Mouse (Mus musculus): ENCODE results near the gene Gm2174.

Gm2174 gene

DNA sequence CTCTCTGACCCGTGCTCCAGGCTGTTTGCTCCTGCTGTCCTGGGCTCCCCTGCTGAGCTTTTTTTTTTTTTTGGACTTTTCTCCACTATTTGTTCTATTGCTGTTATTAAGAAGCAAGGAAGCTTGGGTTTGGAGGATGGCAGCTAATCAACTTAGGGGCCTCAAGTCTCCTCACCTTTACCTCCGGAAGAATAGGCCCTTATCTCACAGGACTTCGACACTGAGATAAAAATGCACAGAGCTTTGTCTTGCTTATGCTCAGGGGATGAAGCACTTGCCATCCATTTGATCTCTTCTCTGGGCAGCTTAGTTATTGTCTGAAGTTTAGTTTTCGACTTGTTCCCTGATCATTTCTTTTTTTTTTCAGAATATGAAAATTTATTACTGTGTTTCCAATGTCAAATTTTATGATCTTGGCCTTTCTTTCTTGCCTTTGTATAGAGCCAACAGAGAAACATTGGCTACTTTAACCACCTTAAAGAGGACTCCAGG is at the start of gene Gm2174:
TSS of gene Gm2174 (plus strand) at position 442 of the 492 bp plus-strand sequence.
- DNase-seq (ENCODE audit: low read depth, low spot score), result no peak

DNA sequence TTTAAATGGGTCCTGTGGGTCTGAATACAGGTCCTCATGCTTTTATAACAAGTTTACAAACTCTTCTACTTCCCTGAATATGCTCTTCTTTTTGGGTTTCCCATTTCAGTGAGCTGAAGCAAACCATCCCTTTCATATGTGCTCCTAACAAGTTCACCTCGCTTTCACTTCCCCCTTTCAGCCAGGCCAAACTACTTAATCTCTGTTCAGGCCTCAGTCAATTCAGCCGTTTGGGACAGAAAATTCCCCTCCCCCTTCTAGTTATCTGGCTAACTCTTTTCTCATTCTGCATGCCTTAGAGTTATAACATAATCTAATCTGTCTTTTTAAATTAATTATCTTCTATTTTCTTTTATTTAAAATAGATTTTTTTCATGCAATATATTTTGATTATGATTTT is 43.1 kb upstream of the Gm2174 start:
- DNase-seq (ENCODE audit: low read depth, low spot score), result no peak

GRCm38 (mm10) chrX:56405482-56405881 is 42.3 kb upstream of the Gm2174 start:
- DNase-seq (ENCODE audit: low read depth, low spot score), result no peak

DNA sequence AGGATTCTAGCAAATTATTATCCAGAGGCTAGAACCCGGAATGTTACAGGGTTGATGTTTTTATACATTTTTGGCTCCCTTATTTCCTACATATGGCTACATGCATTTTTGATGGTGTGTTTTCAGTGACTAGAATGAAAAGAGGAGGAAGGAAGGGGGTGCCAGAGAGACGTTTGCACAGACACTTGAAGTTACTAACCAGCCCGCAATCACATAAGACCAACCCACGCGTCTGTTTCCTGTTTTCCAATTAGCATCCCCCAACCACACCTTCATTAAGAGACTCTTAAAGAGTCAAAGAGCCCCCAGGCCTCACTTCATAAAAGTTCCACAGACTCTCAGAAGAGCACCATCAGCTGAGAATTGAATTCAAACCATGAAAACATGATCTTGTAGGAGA is 41.6 kb upstream of the Gm2174 start:
- no peak for DNase-seq (ENCODE audit: low read depth, low spot score)

DNA sequence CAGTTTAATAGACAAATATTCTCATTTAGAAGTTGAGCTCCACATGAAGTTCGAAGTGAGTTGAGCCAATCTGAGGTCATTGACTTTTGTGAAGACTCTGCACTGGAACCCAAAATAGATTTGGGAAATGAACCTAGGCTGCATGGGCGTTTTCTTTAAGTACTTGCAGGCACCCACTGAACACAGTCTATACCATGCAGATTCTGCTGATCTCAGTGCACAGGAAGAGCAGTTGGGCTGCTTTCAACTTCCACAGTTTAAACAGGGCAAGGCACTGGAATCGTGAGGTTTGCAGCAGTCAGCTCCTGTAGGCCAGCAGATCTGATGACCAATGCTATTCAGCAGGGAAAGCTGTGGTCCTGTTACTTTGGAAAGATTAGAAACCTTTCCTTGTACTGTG is 31.5 kb upstream of the Gm2174 start:
- peak; percentile 12 for DNase-seq (ENCODE audit: low read depth, low spot score)

- DNase-seq (ENCODE audit: low read depth, low spot score), result no peak
Measured at GRCm38 (mm10) chrX:56417541-56417940, 30.2 kb upstream of the Gm2174 start.

GRCm38 (mm10) chrX:56430601-56431000 is 17.2 kb upstream of the Gm2174 start:
- no peak for DNase-seq (ENCODE audit: low read depth, low spot score)

DNA sequence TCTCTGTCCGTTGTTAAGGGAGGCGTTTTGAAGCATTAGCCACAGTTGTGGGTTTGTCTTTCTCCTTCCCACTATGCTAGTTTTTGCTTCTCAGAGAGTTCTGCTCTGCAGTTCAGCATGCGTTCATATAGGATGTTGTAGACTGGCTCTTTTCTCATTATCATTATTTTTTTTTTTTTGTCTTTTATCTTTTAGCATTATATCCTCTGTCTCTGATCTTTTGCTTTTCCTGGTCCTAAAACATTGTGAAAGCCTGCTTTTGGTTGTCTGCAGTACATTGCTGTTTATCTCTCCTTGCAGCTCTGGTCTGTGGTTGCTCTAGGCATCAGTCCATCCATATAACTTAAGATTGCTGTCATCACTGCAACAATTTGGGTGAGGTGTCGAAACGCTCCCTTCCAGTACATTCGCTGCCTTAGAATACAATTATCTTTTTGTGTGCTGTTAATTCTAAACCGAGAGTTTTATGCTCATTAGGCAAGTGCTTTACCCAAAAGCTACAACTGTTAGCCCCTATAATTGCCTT is 11.9 kb upstream of the Gm2174 start:
- peak; percentile 21 for DNase-seq (ENCODE audit: low read depth, low spot score)

DNA sequence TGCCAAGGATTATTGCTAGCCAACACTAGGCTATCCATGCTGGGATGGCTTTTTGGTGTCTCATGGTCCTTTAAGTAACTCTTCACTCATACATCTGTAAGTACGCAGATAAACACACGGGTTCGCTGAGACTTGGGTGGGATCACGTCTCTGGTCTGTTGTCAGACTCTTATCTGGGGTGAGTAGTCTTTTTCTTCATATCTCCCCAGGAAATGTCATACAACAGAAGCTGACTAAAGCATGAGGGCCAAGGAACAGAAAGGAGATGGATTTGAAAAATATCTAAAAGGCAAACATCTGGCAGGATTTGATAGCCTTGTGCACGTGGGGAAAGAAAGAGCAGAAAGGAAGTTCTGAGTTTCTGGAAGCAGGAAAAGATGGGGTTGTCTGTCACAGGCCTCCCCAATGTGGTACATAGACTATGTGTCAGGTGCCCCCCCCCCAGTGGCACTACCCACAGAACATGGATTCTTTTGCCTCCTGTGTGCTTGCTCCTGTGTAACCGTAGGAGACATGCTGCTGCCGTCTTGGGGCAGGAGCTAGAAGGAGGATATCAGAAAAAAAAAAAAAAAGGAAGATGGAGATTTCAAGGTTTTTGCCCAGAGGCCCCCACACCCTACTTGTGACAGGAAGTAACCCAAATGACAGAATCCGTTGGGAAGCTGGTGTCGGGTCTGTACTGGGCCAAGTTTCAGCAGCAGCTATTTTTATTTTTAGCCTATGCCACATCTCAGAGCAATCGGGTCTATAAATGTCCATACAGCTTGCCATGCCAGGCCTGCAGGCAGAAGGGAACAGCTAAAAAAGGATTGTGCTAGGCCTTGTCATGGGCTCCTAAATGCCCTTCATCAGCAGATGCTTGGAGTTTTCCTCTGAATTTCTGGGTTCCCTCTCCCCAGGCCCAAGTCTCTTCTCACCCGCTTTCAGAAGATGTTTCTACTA is 1.0 kb upstream of the Gm2174 start:
- peak; percentile 38 for DNase-seq (ENCODE audit: low read depth, low spot score)

DNA sequence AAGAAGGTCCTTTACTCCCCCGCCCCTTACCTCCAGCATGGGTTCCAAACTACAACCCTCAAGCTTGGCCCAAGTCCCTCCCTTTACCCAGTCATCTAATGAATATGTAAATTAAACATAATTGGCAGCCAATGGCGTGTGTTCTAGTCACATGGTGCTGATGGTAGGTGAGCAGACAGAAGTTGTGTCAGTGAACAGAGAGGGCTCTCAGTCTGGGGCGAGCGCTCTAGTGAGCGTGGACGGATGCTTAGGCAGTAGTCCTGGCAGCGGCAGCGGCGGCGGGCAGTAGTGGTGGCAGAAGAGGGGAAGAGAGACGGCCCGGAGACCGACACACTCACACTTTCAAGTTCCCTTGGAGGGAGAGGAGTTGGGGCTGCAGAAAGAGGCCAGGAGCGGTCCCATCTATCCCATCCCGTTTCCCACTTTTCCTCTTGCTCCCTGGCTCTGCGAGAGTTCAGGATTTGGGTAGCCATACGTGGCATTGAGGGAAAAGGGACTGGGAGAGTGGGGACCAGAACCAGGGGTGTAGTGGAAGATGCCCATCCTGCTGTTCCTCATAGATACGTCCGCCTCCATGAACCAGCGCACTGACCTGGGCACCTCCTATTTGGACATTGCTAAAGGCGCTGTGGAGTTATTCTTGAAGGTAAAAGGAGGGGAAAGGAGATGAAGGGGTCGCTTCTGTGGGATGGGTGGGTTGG is 7.1 kb downstream of the Gm2174 start, which contains the start of gene Ints6l:
TSS of gene Ints6l (plus strand) at position 187 of the 701 bp plus-strand sequence.
- DNase-seq (ENCODE audit: low read depth, low spot score), result peak; percentile 96

- peak; percentile 97 for DNase-seq (ENCODE audit: low read depth, low spot score)
Measured at GRCm38 (mm10) chrX:56455372-56456246, 7.8 kb downstream of the Gm2174 start.

- DNase-seq (ENCODE audit: low read depth, low spot score), result no peak
Measured at GRCm38 (mm10) chrX:56456379-56456778, 8.6 kb downstream of the Gm2174 start.

DNA sequence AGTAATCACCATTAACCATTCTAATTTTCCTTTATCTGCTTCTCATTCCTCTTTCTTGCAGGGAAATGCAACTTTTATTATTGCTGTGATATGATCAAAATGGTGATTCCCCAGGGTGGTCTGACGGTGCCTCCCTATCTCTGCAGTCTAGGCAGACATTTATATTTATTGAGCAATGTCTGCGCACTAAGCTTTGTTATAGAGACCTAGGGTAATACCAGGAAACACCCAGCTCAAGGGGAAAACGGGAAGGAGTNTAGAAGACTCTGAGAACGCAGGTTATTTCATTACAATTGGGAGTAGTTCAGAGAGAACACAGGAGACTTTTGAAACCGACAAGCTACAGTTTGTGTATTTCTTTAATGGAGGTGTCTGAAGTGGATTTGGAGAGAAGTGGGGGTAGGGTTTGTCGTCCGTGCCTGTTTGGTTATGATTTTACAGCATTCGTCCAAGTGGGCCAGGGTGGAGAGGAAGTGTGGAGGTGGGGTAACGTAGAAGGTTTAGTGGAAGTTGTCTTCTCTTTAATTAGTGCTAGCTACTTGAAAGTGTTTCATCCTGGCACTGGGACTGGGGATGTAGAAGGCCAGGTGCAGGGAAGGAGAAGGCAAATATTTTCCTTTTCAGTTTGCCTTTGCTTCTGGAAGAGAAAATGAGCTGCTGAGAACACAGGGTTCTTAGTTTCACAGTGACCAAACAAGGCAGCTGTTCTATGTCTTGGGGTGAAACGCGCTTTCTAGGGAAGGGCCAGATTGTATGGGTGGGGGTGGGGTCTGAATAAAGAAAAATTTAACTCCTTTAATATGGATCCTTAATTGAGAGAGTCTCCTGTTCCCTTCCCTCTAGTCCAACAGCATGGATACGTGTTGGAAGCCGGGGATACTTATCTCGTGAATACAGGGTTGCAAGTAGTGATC is 14.5 kb downstream of the Gm2174 start:
- DNase-seq (ENCODE audit: low read depth, low spot score), result no peak

DNA sequence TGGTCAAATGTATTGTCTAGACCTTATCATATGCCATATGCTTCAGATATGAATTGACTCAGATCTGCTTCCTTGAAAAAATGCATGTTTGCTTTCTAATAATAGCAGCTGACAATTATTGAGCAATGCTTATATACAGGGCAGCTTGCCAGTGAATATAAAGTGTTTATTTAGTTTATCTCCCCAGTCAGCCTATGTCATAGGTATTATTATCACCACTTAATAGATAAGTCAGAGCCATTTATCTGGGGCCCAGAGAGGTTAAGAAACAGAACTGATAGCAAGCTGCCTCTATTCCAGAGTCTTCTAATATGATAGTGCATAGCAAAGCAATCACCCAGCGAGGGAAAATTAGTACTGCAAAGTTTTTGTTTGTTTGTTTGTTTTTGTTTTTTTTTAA is 17.1 kb downstream of the Gm2174 start:
- no peak for DNase-seq (ENCODE audit: low read depth, low spot score)

- DNase-seq (ENCODE audit: low read depth, low spot score), result no peak
Measured at GRCm38 (mm10) chrX:56467688-56468087, 19.9 kb downstream of the Gm2174 start.

- no peak for DNase-seq (ENCODE audit: low read depth, low spot score)
Measured at GRCm38 (mm10) chrX:56468422-56468821, 20.7 kb downstream of the Gm2174 start.

- no peak for DNase-seq (ENCODE audit: low read depth, low spot score)
Measured at GRCm38 (mm10) chrX:56474035-56474434, 26.3 kb downstream of the Gm2174 start.

DNA sequence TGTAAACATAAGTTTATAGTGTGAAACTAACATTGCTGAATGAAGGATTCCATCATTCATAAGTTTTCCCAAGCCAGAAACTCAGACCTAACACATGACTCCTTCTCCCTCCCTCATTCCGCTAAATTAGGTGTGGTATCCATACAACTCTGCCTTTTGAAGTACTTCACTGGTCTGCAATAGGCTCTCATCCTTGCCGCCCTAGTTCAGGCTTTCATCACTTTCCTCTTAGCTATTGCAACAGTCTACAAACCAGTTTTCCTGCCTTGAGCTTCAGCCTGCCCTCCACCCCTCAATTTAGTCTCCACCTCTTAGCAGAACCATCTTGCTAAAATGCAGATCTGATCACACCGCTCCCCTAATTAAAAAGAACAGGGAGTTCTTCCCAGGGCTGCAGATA is 29.8 kb downstream of the Gm2174 start:
- DNase-seq (ENCODE audit: low read depth, low spot score), result no peak

GRCm38 (mm10) chrX:56481906-56482305 is 34.1 kb downstream of the Gm2174 start:
- peak; percentile 18 for DNase-seq (ENCODE audit: low read depth, low spot score)

GRCm38 (mm10) chrX:56489758-56490157 is 42.0 kb downstream of the Gm2174 start:
- peak; percentile 86 for DNase-seq (ENCODE audit: low read depth, low spot score)

Measured in brain, adult 2 months (tissue).